Comparison of ENCODE assay signal across 11 mouse cellular contexts in genomic region chr7:37566019-37566418, GRCm38 (mm10).
DNase-seq lines count a peak whose midpoint lies in the region; ATAC-seq and TF ChIP-seq lines count a peak whose summit lies in the region.
"Had no signal": no experiment of that assay in that cellular context is flagged by ENCODE, and none has a peak within 500 bp of the region (broad histone marks: within the 10 kb centered on the region; RNA-seq: fewer than 3 reads in every experiment).

No protein-coding gene starts in this region.

- H3K4me1 ChIP-seq in kidney, embryonic 15.5 days: peaks cover 43% of the 10 kb centered on the region
- peaks cover 7% of the 10 kb centered on the region for H3K4me1 ChIP-seq in embryonic facial prominence, embryonic 11.5 days (ENCODE audit: control insufficient read depth, insufficient read depth, low read length)
- peaks cover 28% of the 10 kb centered on the region for H3K4me1 ChIP-seq in hindbrain, postnatal 0 days (ENCODE audit: insufficient read depth, low read length)
- peaks cover 57% of the 10 kb centered on the region for H3K4me1 ChIP-seq in neural tube, embryonic 12.5 days

- no peak overlapping the region for H3K4me3 ChIP-seq in kidney, embryonic 15.5 days (replicated peaks)
- H3K4me3 ChIP-seq in embryonic facial prominence, embryonic 11.5 days (ENCODE audit: low read depth, low read length): no peak overlapping the region
- H3K4me3 ChIP-seq in hindbrain, postnatal 0 days (ENCODE audit: low read length): no peak overlapping the region
- no peak overlapping the region for H3K4me3 ChIP-seq in neural tube, embryonic 12.5 days

- ATAC-seq in kidney, embryonic 15.5 days (replicated peaks; ENCODE audit: low FRiP score): peak; percentile 41; the same call in 1 of the 2 replicates
- no peak for ATAC-seq in embryonic facial prominence, embryonic 11.5 days (replicated peaks; ENCODE audit: insufficient number of reproducible peaks, low FRiP score, low TSS enrichment, low read depth)
- ATAC-seq in hindbrain, postnatal 0 days: no peak
- peak; percentile 28; the same call in 1 of the 2 replicates for ATAC-seq in neural tube, embryonic 12.5 days (ENCODE audit: low FRiP score, low read depth)
- no peak for ATAC-seq in granulocyte monocyte progenitor cell, adult 5-6 weeks (replicated peaks; ENCODE audit: poor library complexity, severe bottlenecking)
- no peak for ATAC-seq in megakaryocyte, adult 5-6 weeks (ENCODE audit: poor library complexity, severe bottlenecking)

- no peak for TF ChIP-seq CTCF in hindbrain, postnatal 0 days (IDR thresholded peaks at IDR 0.05; ENCODE audit: low read depth)

- no peaks in the 10 kb centered on the region for H3K27me3 ChIP-seq in kidney, embryonic 15.5 days
- no peaks in the 10 kb centered on the region for H3K27me3 ChIP-seq in embryonic facial prominence, embryonic 11.5 days (ENCODE audit: control insufficient read depth, insufficient read depth, low read length)
- H3K27me3 ChIP-seq in hindbrain, postnatal 0 days (ENCODE audit: insufficient read depth, low read length): no peaks in the 10 kb centered on the region
- H3K27me3 ChIP-seq in neural tube, embryonic 12.5 days (replicated peaks): no peaks in the 10 kb centered on the region

- H3K27ac ChIP-seq in kidney, embryonic 15.5 days: 0 out of 2 replicates have a peak overlapping the region, but pooled peaks have one; percentile 41
- no peak overlapping the region for H3K27ac ChIP-seq in embryonic facial prominence, embryonic 11.5 days (replicated peaks; ENCODE audit: low read depth, low read length)
- peak overlapping the region; percentile 23 for H3K27ac ChIP-seq in hindbrain, postnatal 0 days
- H3K27ac ChIP-seq in neural tube, embryonic 12.5 days: no peak overlapping the region

- WGBS in kidney, embryonic 15.5 days: 4% methylated on average over 9 of the region's 9 CpGs
- 17% methylated on average over 9 of the region's 9 CpGs for WGBS in embryonic facial prominence, embryonic 11.5 days
- WGBS in hindbrain, postnatal 0 days: 11% methylated on average over 9 of the region's 9 CpGs
- WGBS in neural tube, embryonic 12.5 days: 2% methylated on average over 9 of the region's 9 CpGs

- DNase-seq in kidney, postnatal 36 days: no peak
- DNase-seq in embryonic facial prominence, embryonic 11.5 days (ENCODE audit: low spot score): peak; percentile 38
- DNase-seq in hindbrain, postnatal 0 days (ENCODE audit: low spot score): peak; percentile 46
- no peak for DNase-seq in MN1 (ENCODE audit: low spot score)
- DNase-seq: cerebellum, adult 11 months; kidney, adult 9 months had no signal

- H3K4me2 ChIP-seq in kidney, embryonic 15.5 days: peak overlapping the region; percentile 34
- no peak overlapping the region for H3K4me2 ChIP-seq in embryonic facial prominence, embryonic 11.5 days (ENCODE audit: low read depth, low read length)
- H3K4me2 ChIP-seq in hindbrain, postnatal 0 days (ENCODE audit: low read depth, low read length): peak overlapping the region; percentile 24; the same call in 1 of the 2 replicates
- H3K4me2 ChIP-seq in neural tube, embryonic 12.5 days (replicated peaks): peak overlapping the region; percentile 40

- H3K9me3 ChIP-seq in kidney, embryonic 15.5 days (replicated peaks): no peaks in the 10 kb centered on the region
- H3K9me3 ChIP-seq in embryonic facial prominence, embryonic 11.5 days (replicated peaks; ENCODE audit: control insufficient read depth, low read length): no peaks in the 10 kb centered on the region
- H3K9me3 ChIP-seq in hindbrain, postnatal 0 days (ENCODE audit: low read length): no peaks in the 10 kb centered on the region
- H3K9me3 ChIP-seq in neural tube, embryonic 12.5 days: no peaks in the 10 kb centered on the region

- H3K9ac ChIP-seq in kidney, embryonic 15.5 days: no peak overlapping the region
- no peak overlapping the region for H3K9ac ChIP-seq in embryonic facial prominence, embryonic 11.5 days (replicated peaks; ENCODE audit: low read length)
- no peak overlapping the region for H3K9ac ChIP-seq in hindbrain, postnatal 0 days (replicated peaks; ENCODE audit: low read length)
- H3K9ac ChIP-seq in neural tube, embryonic 12.5 days: no peak overlapping the region

- H3K36me3 ChIP-seq in kidney, embryonic 15.5 days: no peaks in the 10 kb centered on the region
- no peaks in the 10 kb centered on the region; the same call in 1 of the 2 replicates for H3K36me3 ChIP-seq in embryonic facial prominence, embryonic 11.5 days (replicated peaks; ENCODE audit: control insufficient read depth, insufficient read depth, low read depth, low read length)
- no peaks in the 10 kb centered on the region for H3K36me3 ChIP-seq in hindbrain, postnatal 0 days (ENCODE audit: insufficient read depth, low read length)
- H3K36me3 ChIP-seq in neural tube, embryonic 12.5 days: peaks cover 23% of the 10 kb centered on the region
- H3K36me3 ChIP-seq: G1E had no signal

Comparison
In these comparisons a context has a peak if more than half of its experiments do, and no peak if none do; other contexts are left out.
1. ATAC-seq: peak in kidney, embryonic 15.5 days (single experiment) and neural tube, embryonic 12.5 days (single experiment); none in embryonic facial prominence, embryonic 11.5 days (single experiment), hindbrain, postnatal 0 days (single experiment), granulocyte monocyte progenitor cell, adult 5-6 weeks (single experiment) and megakaryocyte, adult 5-6 weeks (single experiment).
2. H3K27ac ChIP-seq: peak in kidney, embryonic 15.5 days (single experiment) and hindbrain, postnatal 0 days (single experiment); none in embryonic facial prominence, embryonic 11.5 days (single experiment) and neural tube, embryonic 12.5 days (single experiment).
3. DNase-seq: peak in embryonic facial prominence, embryonic 11.5 days (single experiment) and hindbrain, postnatal 0 days (single experiment); none in kidney, postnatal 36 days (0 of 2) and MN1 (single experiment).